Mouse (Mus musculus): ENCODE results near the gene Fundc1. TPM values are rescaled to one million over a fixed set of nuclear protein-coding genes. Genes with fewer than 3 reads are reported as not detected.
"Not testable (repeated sequence)": the region's sequence is repeated elsewhere in the genome, so short reads cannot be mapped to it uniquely, and the experiment has no call there.

The Fundc1 gene
- polyA plus RNA-seq, 1 experiment = 5.4 TPM

DNA sequence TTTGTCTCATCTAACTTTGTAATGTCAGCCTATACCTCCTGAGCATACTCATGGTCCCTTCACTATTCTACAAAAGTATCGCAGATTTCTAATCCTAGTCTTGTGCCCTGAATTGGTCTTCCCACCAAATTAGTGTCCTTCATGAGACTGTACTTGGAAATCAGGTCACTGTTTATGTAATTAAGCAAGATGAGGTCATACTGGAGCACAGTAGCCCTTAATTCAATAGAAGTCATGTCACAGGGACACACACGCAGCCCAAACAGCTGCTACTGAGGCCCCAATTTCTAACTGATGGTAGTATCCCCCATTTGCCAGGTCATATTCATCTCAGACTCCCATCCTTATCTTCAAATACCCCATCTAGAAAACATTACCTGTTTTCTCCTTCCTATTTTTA is 3.5 kb downstream of the Fundc1 start:
- H3K4me1 ChIP-seq (ENCODE audit: control insufficient read depth, insufficient read depth, insufficient read length) = no peaks in the 10 kb centered on the region
- no peak overlapping the region for H3K4me3 ChIP-seq (ENCODE audit: extremely low read depth, insufficient read depth, insufficient read length)
- H3K36me3 ChIP-seq (ENCODE audit: control insufficient read depth, insufficient read depth, low read length) = no peaks in the 10 kb centered on the region
- WGBS = 86% methylated on average over 2 of the region's 2 CpGs
- no peak for DNase-seq (ENCODE audit: low read depth in 1 of 2, low spot score in 2 of 2)
- TF ChIP-seq POLR2A (IDR thresholded peaks at IDR 0.05; ENCODE audit: low read depth, low read length) (no peak), CTCF (IDR thresholded peaks at IDR 0.05; ENCODE audit: extremely low read depth, insufficient read depth, insufficient read length, insufficient replicate concordance) (no peak)
- no peak overlapping the region for H3K27ac ChIP-seq (ENCODE audit: insufficient read depth, low read length)
- H3K27me3 ChIP-seq (ENCODE audit: control insufficient read depth, insufficient read depth, low read length) = no peaks in the 10 kb centered on the region

DNA sequence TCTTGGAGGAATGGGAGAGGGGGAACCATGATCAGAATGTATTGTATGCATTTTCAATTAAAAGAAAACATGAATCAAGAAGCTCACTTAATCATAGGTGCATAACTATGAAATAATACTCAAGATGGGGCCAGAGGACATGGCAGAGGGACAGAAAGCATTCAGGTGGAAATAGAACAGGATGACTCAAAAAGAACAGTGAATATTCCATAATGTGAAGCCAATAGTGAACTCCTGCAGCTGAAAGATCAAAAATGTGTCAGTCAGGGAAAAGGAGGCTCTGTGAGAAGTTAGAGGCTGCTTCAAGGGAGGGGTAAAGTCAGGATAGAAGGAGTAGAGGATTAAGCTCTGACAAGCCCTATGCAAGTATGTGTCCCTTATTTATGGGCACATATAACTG is 6.4 kb downstream of the Fundc1 start:
- TF ChIP-seq POLR2A (IDR thresholded peaks at IDR 0.05; ENCODE audit: low read depth, low read length) = no peak
- Histone ChIP-seq H3K4me3 (ENCODE audit: extremely low read depth, insufficient read depth, insufficient read length) (no peak overlapping the region), H3K36me3 (ENCODE audit: control insufficient read depth, insufficient read depth, low read length) (no peaks in the 10 kb centered on the region), H3K27ac (ENCODE audit: insufficient read depth, low read length) (no peak overlapping the region), H3K4me1 (ENCODE audit: control insufficient read depth, insufficient read depth, insufficient read length) (no peaks in the 10 kb centered on the region), H3K27me3 (ENCODE audit: control insufficient read depth, insufficient read depth, low read length) (no peaks in the 10 kb centered on the region)
- DNase-seq (ENCODE audit: low read depth in 1 of 2, low spot score in 2 of 2) = no peak

DNA sequence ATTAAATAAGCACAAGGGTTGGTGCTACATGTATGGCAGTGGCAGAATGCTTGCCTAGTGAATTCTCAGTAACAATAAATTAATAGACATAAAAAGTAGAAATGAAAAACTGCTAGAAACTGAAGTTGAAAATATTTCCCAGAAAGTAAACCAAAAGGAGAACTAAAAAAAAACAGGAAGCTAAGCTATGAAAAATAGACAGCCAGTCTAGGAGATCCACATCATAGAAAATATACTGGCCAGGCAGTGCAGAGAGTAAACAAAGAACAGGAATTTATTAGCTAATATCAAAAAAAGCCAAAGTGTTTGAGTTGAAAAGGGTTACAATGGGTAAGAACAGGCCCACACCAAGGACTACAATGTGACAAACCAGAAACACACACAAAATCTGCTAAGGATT is 7.4 kb downstream of the Fundc1 start:
- Histone ChIP-seq H3K36me3 (ENCODE audit: control insufficient read depth, insufficient read depth, low read length) (no peaks in the 10 kb centered on the region), H3K27ac (ENCODE audit: insufficient read depth, low read length) (no peak overlapping the region), H3K27me3 (ENCODE audit: control insufficient read depth, insufficient read depth, low read length) (no peaks in the 10 kb centered on the region), H3K4me1 (ENCODE audit: control insufficient read depth, insufficient read depth, insufficient read length) (no peaks in the 10 kb centered on the region), H3K4me3 (ENCODE audit: extremely low read depth, insufficient read depth, insufficient read length) (no peak overlapping the region)
- no peak for DNase-seq (ENCODE audit: low read depth in 1 of 2, low spot score in 2 of 2)
- TF ChIP-seq CTCF (IDR thresholded peaks at IDR 0.05; ENCODE audit: extremely low read depth, insufficient read depth, insufficient read length, insufficient replicate concordance) (no peak), POLR2A (IDR thresholded peaks at IDR 0.05; ENCODE audit: low read depth, low read length) (no peak)

DNA sequence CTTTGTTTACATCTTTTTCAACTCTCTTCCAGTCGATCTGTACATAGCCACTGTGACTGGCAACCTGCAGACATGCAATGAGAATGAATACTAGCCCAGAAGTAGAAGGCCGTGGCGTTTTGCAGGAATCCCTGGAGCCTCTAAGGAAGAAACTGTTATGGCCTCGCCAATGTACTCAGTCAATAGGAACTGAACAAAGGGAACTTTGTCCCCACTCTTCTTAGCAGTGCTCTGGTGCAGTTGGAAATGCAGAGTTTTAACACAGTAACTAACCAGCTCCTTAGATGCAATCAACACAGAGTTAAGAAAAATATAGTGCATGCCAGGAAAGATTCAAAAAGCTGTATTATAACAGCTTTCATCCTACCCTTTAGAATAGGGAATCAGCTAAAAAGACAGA is 13.4 kb downstream of the Fundc1 start:
- 84% methylated on average over 4 of the region's 4 CpGs for WGBS
- H3K4me3 ChIP-seq (ENCODE audit: extremely low read depth, insufficient read depth, insufficient read length) = no peak overlapping the region
- no peak for TF ChIP-seq POLR2A (IDR thresholded peaks at IDR 0.05; ENCODE audit: low read depth, low read length)
- TF ChIP-seq CTCF (IDR thresholded peaks at IDR 0.05; ENCODE audit: extremely low read depth, insufficient read depth, insufficient read length, insufficient replicate concordance) = no peak
- DNase-seq (ENCODE audit: low read depth in 1 of 2, low spot score in 2 of 2) = no peak
- no peaks in the 10 kb centered on the region for H3K4me1 ChIP-seq (ENCODE audit: control insufficient read depth, insufficient read depth, insufficient read length)
- no peaks in the 10 kb centered on the region for H3K27me3 ChIP-seq (ENCODE audit: control insufficient read depth, insufficient read depth, low read length)
- H3K27ac ChIP-seq (ENCODE audit: insufficient read depth, low read length) = no peak overlapping the region
- H3K36me3 ChIP-seq (ENCODE audit: control insufficient read depth, insufficient read depth, low read length) = no peaks in the 10 kb centered on the region

DNA sequence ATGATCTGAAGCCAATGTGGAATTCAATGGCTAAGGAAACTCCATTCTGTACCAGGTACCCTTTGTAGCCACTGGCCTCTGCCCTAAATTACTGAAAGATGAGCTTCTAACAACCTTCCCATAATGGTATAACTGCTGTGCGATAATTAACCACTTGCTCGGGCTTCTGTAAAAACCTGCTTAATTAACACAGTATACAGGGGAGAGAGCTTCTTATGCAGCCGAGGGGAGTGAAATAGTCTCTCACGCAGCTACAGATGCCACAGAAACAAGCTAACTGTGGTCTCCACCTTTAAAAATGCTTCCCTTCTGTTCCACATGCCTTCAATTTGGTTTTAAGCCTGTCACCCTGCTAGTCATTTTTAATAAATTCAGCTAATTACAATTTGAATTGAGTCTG is 17.6 kb downstream of the Fundc1 start:
- no peak overlapping the region for H3K4me3 ChIP-seq (ENCODE audit: extremely low read depth, insufficient read depth, insufficient read length)
- H3K27ac ChIP-seq (ENCODE audit: insufficient read depth, low read length) = no peak overlapping the region
- 84% methylated on average over 4 of the region's 4 CpGs for WGBS
- H3K4me1 ChIP-seq (ENCODE audit: control insufficient read depth, insufficient read depth, insufficient read length) = no peaks in the 10 kb centered on the region
- TF ChIP-seq CTCF (IDR thresholded peaks at IDR 0.05; ENCODE audit: extremely low read depth, insufficient read depth, insufficient read length, insufficient replicate concordance) (no peak), POLR2A (IDR thresholded peaks at IDR 0.05; ENCODE audit: low read depth, low read length) (no peak)
- no peak for DNase-seq (ENCODE audit: low read depth in 1 of 2, low spot score in 2 of 2)
- no peaks in the 10 kb centered on the region for H3K36me3 ChIP-seq (ENCODE audit: control insufficient read depth, insufficient read depth, low read length)
- H3K27me3 ChIP-seq (ENCODE audit: control insufficient read depth, insufficient read depth, low read length) = no peaks in the 10 kb centered on the region

DNA sequence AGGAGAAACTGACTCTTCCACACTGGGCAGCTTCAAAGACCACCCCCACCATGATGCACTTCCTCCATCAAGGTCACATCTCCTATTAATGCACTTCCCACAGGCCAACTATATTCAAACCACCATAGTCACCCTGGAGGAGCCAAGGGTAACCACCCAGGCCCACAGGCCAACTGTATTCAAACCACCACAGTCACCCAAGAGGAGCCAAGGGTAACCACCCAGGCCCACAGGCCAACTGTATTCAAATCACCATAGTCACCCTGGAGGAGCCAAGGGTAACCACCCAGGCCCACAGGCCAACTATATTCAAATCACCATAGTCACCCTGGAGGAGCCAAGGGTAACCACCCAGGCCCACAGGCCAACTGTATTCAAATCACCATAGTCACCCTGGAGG is 20.5 kb downstream of the Fundc1 start:
- not testable (repeated sequence) for H3K27ac ChIP-seq (ENCODE audit: insufficient read depth, low read length); H3K36me3 ChIP-seq (ENCODE audit: control insufficient read depth, insufficient read depth, low read length); H3K4me3 ChIP-seq (ENCODE audit: extremely low read depth, insufficient read depth, insufficient read length); H3K4me1 ChIP-seq (ENCODE audit: control insufficient read depth, insufficient read depth, insufficient read length); DNase-seq (ENCODE audit: low read depth in 1 of 2, low spot score in 2 of 2); H3K27me3 ChIP-seq (ENCODE audit: control insufficient read depth, insufficient read depth, low read length)

DNA sequence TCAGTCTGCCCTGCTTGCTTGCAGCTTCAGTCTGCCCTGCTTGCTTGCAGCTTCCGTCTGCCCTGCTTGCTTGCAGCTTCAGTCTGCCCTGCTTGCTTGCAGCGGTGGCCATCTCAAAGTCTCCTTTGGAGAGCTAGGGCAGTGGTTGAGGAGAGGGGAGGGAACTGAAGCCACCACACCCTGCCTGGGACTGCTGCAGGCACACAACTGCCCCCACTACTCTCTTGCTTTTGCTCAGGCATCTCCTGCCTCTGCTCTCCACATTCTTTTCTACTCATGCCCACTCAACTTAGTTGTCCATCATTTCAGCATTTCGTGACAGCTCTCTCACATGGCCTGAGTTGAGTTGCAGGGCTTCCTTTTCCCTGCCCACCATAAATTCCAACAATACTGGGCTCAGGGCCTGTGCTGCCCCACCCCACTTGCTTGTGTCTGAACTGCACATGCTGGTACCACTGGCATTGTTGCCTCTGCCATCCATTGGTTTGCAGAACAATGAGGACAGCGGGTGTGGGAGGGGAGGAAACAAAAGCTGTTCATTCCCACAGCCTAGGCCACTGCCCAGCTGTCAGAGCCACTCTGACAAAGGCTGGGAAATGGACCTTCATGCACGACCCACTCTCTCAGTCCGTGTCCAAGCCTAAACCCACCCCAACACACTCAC is 24.9 kb downstream of the Fundc1 start:
- H3K4me1 ChIP-seq (ENCODE audit: control insufficient read depth, insufficient read depth, insufficient read length) = no peaks in the 10 kb centered on the region
- WGBS = 56% methylated on average over 6 of the region's 6 CpGs
- H3K36me3 ChIP-seq (ENCODE audit: control insufficient read depth, insufficient read depth, low read length) = no peaks in the 10 kb centered on the region
- no peak for DNase-seq (ENCODE audit: low read depth in 1 of 2, low spot score in 2 of 2)
- H3K27me3 ChIP-seq (ENCODE audit: control insufficient read depth, insufficient read depth, low read length) = no peaks in the 10 kb centered on the region
- no peak overlapping the region for H3K4me3 ChIP-seq (ENCODE audit: extremely low read depth, insufficient read depth, insufficient read length)
- H3K27ac ChIP-seq (ENCODE audit: insufficient read depth, low read length) = no peak overlapping the region
- TF ChIP-seq CTCF (IDR thresholded peaks at IDR 0.05; ENCODE audit: extremely low read depth, insufficient read depth, insufficient read length, insufficient replicate concordance) (no peak), POLR2A (IDR thresholded peaks at IDR 0.05; ENCODE audit: low read depth, low read length) (no peak)

Data from spleen, adult 2 months (tissue).